Mouse (Mus musculus) lung, embryonic 16.5 days (tissue): ENCODE measurements around the gene Pabpc4. TPM values are rescaled to one million over a fixed set of nuclear protein-coding genes. Genes with fewer than 3 reads are reported as not detected.

Source experiments
- ATAC-seq: fragments of 200-750 bp; cut with Nextera tagmentation; 2 replicates; pipeline ENCODE4 v1.8.0; 2017; ENCODE audit warnings: low read depth, mild to moderate bottlenecking, moderate library complexity
- H3K27ac ChIP-seq: fragments of 300-500 bp; sonication (generic); 2 replicates; pipeline ENCODE4 v1.5.1; 2014; ENCODE audit warnings: mild to moderate bottlenecking, control low read depth, low read length
- H3K27me3 ChIP-seq: fragments of 300-500 bp; sonication (generic); 2 replicates; pipeline ENCODE4 v1.6.1; 2014; ENCODE audit warnings: low read depth, low read length, mixed read lengths; ENCODE audit not compliant: control insufficient read depth, insufficient read depth
- H3K36me3 ChIP-seq: fragments of 300-500 bp; sonication (generic); 2 replicates; pipeline ENCODE4 v1.6.1; 2014; ENCODE audit warnings: low read length; ENCODE audit not compliant: control insufficient read depth, insufficient read depth
- H3K4me1 ChIP-seq: fragments of 300-500 bp; sonication (generic); replicated peaks from 2 replicates; pipeline ENCODE4 v1.6.1; 2014; ENCODE audit warnings: low read length, mixed read lengths; ENCODE audit not compliant: control insufficient read depth, insufficient read depth
- H3K4me2 ChIP-seq: fragments of 300-500 bp; sonication (generic); 2 replicates; pipeline ENCODE4 v1.6.1; 2014; ENCODE audit warnings: low read depth, low read length, control low read depth
- H3K4me3 ChIP-seq: fragments of 300-500 bp; sonication (generic); 2 replicates; pipeline ENCODE4 v1.5.1; 2014; ENCODE audit warnings: mild to moderate bottlenecking, low read length, control low read depth
- H3K9ac ChIP-seq: fragments of 300-500 bp; sonication (generic); 2 replicates; pipeline ENCODE4 v1.6.1; 2014; ENCODE audit warnings: low read length, control low read depth
- H3K9me3 ChIP-seq: fragments of 300-500 bp; sonication (generic); 2 replicates; pipeline ENCODE4 v1.6.1; 2016; ENCODE audit warnings: low read length; ENCODE audit not compliant: control insufficient read depth
- WGBS: fragments of 180-500 bp; shearing (Covaris S2); extraction: QIAGEN DNeasy Blood & Tissue Kit; methylation state at CpG from one replicate; pipeline ENCODE4 v1.1.7; 2014; 5-methylcytosine and 5-hydroxymethylcytosine counted together
- polyA plus RNA-seq: library from polyadenylated mRNA; unstranded; fragments of >200 nt; fragmentation: Nextera tagmentation; extraction: Ambion mirVana; gene quantifications from 2 replicates; pipeline ENCODE4 v1.2.1, GENCODE M21; 2015

Pabpc4 gene
- 25.4 and 28.2 TPM in 2 replicates for polyA plus RNA-seq

- 60% methylated on average over 5 of the region's 5 CpGs for WGBS
- Histone ChIP-seq H3K9me3 (no peaks in the 10 kb centered on the region), H3K4me3 (no peak within 1 kb of the TSS), H3K9ac (no peak within 1 kb of the TSS), H3K4me2 (no peak within 1 kb of the TSS), H3K27ac (no peak within 1 kb of the TSS), H3K36me3 (no peaks in the 10 kb centered on the region), H3K27me3 (no peaks in the 10 kb centered on the region), H3K4me1 (no peaks in the 10 kb centered on the region)
- no peak for ATAC-seq
These were observed at the start of gene Pabpc4 for GRCm38 (mm10) chr4:123261721-123262401. Pabpc4 (plus strand) TSS chr4:123262351.

- Histone ChIP-seq H3K36me3 (no peaks in the 10 kb centered on the region), H3K4me2 (no peak overlapping the region), H3K27ac (no peak overlapping the region), H3K4me1 (no peaks in the 10 kb centered on the region), H3K9me3 (no peaks in the 10 kb centered on the region), H3K9ac (no peak overlapping the region), H3K4me3 (no peak overlapping the region), H3K27me3 (no peaks in the 10 kb centered on the region)
- ATAC-seq = no peak
- WGBS = 88% methylated on average over 9 of the region's 9 CpGs
These were observed 48.2 kb upstream of the Pabpc4 start for GRCm38 (mm10) chr4:123213975-123214374.

GRCm38 (mm10) chr4:123215367-123215766 is 46.8 kb upstream of the Pabpc4 start:
- WGBS = 79% methylated on average over 1 of the region's 1 CpGs
- Histone ChIP-seq H3K27ac (no peak overlapping the region), H3K4me1 (no peaks in the 10 kb centered on the region), H3K27me3 (no peaks in the 10 kb centered on the region), H3K4me2 (no peak overlapping the region), H3K9ac (no peak overlapping the region), H3K4me3 (no peak overlapping the region), H3K9me3 (no peaks in the 10 kb centered on the region), H3K36me3 (no peaks in the 10 kb centered on the region)
- ATAC-seq = no peak

GRCm38 (mm10) chr4:123216782-123217181 is 45.4 kb upstream of the Pabpc4 start:
- 21% methylated on average over 1 of the region's 1 CpGs for WGBS

GRCm38 (mm10) chr4:123219720-123220357 is 42.3 kb upstream of the Pabpc4 start:
- ATAC-seq = peak; percentile 79
- no peaks in the 10 kb centered on the region for H3K27me3 ChIP-seq
- H3K9me3 ChIP-seq = no peaks in the 10 kb centered on the region
- H3K27ac ChIP-seq = no peak overlapping the region
- no peak overlapping the region for H3K9ac ChIP-seq
- H3K4me1 ChIP-seq = no peaks in the 10 kb centered on the region
- H3K4me3 ChIP-seq = no peak overlapping the region
- 64% methylated on average over 15 of the region's 15 CpGs for WGBS
- no peak overlapping the region for H3K4me2 ChIP-seq
- no peaks in the 10 kb centered on the region for H3K36me3 ChIP-seq

More at GRCm38 (mm10) chr4:123216782-123217181, 45.4 kb upstream of the Pabpc4 start:
- Histone ChIP-seq H3K4me2 (no peak overlapping the region), H3K9me3 (no peaks in the 10 kb centered on the region), H3K4me1 (no peaks in the 10 kb centered on the region), H3K36me3 (no peaks in the 10 kb centered on the region), H3K27ac (no peak overlapping the region), H3K9ac (no peak overlapping the region), H3K27me3 (no peaks in the 10 kb centered on the region), H3K4me3 (no peak overlapping the region)
- no peak for ATAC-seq

- 69% methylated on average over 4 of the region's 4 CpGs for WGBS
- Histone ChIP-seq H3K4me1 (no peaks in the 10 kb centered on the region), H3K36me3 (no peaks in the 10 kb centered on the region), H3K9me3 (no peaks in the 10 kb centered on the region), H3K4me3 (no peak overlapping the region), H3K27me3 (no peaks in the 10 kb centered on the region), H3K4me2 (no peak overlapping the region), H3K27ac (no peak overlapping the region), H3K9ac (no peak overlapping the region)
- no peak for ATAC-seq
These were observed 41.5 kb upstream of the Pabpc4 start for GRCm38 (mm10) chr4:123220637-123221036.

- Histone ChIP-seq H3K4me1 (peaks cover 7% of the 10 kb centered on the region), H3K4me2 (no peak overlapping the region), H3K4me3 (no peak overlapping the region), H3K27ac (no peak overlapping the region), H3K9me3 (no peaks in the 10 kb centered on the region), H3K36me3 (no peaks in the 10 kb centered on the region), H3K27me3 (no peaks in the 10 kb centered on the region), H3K9ac (no peak overlapping the region)
- no peak for ATAC-seq
- WGBS = 48% methylated on average over 3 of the region's 3 CpGs
These were observed 38.8 kb upstream of the Pabpc4 start for GRCm38 (mm10) chr4:123223309-123223708.

GRCm38 (mm10) chr4:123225718-123226403 is 36.3 kb upstream of the Pabpc4 start:
- H3K36me3 ChIP-seq = no peaks in the 10 kb centered on the region
- peak; percentile 17; the same call in 1 of the 2 replicates for ATAC-seq
- no peak overlapping the region for H3K27ac ChIP-seq
- H3K27me3 ChIP-seq = no peaks in the 10 kb centered on the region
- no peak overlapping the region for H3K4me3 ChIP-seq
- no peak overlapping the region for H3K9ac ChIP-seq
- no peaks in the 10 kb centered on the region for H3K9me3 ChIP-seq
- H3K4me2 ChIP-seq = no peak overlapping the region
- H3K4me1 ChIP-seq = peaks cover 14% of the 10 kb centered on the region
- WGBS = 49% methylated on average over 10 of the region's 10 CpGs

- H3K4me1 ChIP-seq = peaks cover 14% of the 10 kb centered on the region
These were observed 34.4 kb upstream of the Pabpc4 start for GRCm38 (mm10) chr4:123227707-123228106.

More at GRCm38 (mm10) chr4:123227707-123228106, 34.4 kb upstream of the Pabpc4 start:
- Histone ChIP-seq H3K27ac (peak overlapping the region; percentile 45), H3K9ac (0 out of 2 replicates have a peak overlapping the region, but pooled peaks have one; percentile 14), H3K4me3 (no peak overlapping the region), H3K27me3 (peaks cover 2% of the 10 kb centered on the region; the same call in 1 of the 2 replicates), H3K4me2 (no peak overlapping the region), H3K9me3 (no peaks in the 10 kb centered on the region), H3K36me3 (no peaks in the 10 kb centered on the region)
- ATAC-seq = peak; percentile 68
- WGBS = 21% methylated on average over 4 of the region's 4 CpGs
